Mouse (Mus musculus): ENCODE data around the gene Cluh. TPM values are rescaled to one million over a fixed set of nuclear protein-coding genes. Genes with fewer than 3 reads are reported as not detected.

Gene Cluh
- polyA plus RNA-seq, 1 experiment, result 71.5 TPM

DNA sequence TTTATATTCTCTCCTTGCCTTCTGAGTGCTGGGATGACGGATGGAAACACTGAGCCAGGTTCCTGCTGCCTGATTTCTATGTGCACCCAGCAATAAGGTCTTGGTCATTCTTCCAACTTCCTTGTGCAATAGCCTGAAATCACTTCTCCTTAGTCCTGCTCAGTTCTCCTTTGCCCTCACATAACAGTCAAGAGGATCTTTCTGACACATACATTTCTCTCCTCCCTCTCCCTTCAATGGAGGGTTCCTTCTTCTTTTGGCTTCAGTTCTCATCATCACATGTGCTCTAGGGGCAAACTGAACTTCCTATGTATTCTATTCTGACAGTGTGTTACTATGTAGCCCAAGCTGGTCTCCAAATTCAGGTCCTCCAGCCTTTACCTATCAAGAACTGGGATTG lies 1.3 kb upstream of the Cluh start:
- DNase-seq (ENCODE audit: low read depth), result no peak

DNA sequence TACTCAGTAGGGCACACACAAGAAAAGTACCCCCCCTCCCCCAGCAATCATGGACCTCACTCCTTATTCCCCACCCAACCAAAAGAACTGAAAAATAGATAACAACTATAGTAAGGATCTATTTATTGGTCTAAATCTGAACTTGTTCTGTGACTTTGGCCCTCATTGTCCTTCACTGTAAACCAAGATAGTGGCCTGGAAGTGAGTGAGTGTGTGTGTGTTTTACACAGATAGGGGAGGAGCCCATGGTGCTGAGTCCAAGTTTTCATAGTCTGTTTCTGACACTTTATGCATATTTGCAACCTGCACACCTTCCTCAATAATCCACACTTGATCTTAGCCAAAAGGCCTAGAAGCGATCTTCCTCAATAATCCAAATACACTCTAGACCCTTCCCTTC lies 619 bp upstream of the Cluh start:
- no peak for DNase-seq (ENCODE audit: low read depth)

DNA sequence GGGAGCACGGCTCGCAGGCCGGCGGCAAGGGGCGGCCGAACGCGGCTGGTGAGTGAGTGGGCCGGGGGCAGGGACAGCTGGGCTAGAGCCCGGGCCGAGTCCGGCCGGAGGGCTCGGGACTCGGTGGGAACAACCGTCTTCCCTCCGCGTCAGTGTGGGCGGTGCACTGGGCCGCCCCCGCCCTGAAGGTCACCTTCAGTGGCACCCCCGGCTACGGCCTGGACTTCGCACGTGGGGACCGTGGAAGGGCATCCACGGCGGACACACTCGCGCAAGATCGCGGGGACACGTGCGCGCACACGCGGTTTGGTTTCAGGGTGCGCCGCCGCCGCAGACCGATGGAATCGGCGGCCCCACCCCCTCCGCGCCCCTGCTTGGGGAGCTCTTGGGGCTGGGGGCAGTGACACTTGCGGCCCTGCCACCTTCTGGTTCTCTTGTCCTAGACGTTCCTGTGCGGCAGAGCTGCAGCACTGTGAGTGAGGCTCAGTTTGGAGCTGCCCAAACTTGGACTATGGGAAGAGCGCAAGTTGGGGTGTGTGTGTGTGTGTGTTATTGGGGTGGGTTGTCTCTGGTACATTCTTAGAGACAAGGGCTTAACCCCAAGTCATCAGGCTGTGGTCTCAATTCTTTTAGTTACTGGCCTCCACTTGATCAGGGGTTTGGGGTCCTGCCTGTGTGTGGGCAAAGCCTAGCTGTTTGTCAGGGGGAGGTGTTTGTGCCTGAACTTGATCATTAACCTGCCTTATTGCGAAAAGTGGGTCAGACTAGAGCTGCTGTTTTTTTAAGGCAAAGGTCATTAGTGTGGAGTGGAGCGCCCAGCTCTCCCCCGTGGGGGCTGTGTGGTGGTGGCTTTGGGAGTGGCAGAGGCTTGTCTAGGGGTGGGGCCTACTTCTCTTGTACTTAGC lies 604 bp downstream of the Cluh start:
- no peak for DNase-seq (ENCODE audit: low read depth)

DNA sequence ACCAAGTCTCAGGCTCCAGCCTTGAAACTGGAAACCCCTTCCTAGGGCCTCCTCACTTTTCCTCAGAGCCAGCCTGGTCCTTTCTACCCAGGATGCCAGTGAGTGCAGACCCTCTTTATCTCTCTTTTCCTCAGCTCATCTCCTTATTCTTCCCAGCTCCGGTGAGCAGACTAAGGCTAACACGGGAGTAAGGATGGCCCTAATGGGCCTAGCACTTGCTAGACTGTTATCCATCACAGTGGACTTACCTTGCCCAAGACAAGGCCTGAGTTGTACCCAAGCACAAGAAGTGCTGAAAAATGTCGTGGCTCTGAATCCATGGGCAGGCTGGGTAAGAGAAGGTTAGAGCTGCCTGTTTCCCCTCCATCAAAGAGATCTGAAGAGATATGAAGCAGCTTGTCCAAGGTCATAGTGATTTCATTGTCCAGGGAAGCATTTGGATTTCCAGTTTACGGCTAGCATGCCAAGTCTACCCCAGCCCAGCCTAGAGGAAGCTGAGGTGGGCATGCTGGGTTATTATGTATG lies 1.3 kb downstream of the Cluh start:
- no peak for DNase-seq (ENCODE audit: low read depth)

DNA sequence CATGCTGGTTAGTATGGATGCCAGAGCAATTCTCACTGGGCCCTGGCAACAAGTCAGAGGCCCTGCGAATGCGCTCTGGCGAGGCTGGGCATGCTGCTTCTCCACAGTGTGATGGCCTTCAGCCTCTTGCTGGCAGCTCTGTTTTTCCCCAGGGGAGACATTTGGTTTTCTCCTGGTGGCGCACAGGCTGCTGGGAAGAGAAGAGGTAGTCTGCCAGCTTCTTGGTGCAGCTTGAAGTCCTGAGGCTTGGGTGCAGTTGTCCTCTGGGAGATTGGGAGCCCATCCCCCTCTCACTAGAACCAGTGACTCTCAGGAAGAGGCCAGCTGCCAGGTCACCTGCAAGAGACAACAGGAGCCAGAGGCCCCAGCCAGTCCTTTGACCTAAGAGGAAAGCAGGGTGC lies 3.5 kb downstream of the Cluh start:
- DNase-seq (ENCODE audit: low read depth), result no peak

DNA sequence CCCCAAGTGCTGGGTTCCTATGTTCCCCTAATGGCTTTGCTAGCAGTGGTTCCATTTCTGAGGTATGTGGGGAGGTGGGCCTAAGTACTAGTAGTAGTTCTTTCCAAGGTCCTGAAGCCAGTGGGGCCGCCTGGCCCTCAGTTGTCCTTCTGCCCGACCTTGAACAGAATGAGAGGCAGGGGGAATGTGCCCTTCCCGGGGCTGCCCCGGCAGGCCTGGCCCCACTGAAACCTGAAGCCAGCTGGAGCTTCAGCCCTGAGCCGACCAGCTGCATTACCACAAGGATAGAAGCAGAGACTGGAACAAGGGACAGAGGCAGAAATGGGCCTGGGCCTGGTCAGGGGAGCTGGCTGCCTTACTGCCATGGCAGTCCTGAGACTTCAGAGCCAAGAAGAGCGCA lies 4.1 kb downstream of the Cluh start:
- DNase-seq (ENCODE audit: low read depth), result no peak

DNA sequence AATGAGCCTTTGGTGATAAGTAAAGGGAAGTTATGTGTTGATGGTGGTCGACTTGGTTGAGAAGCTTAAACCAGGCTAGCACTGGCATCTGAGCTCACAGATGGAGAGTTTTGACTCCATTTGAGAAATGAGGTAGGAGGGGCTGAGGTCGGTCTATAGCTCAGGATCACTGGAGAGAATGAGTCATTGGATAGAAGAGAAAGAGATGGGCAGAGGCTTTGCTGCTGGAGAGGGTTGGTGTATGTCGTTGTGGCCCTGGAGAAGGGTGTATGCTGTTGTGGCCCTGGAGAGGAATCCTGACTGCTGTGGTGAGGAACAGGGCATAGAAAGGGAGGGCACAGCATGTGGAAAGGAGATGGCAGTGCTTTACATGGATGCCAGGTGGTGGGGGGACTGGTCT lies 6.6 kb downstream of the Cluh start:
- no peak for DNase-seq (ENCODE audit: low read depth)

DNA sequence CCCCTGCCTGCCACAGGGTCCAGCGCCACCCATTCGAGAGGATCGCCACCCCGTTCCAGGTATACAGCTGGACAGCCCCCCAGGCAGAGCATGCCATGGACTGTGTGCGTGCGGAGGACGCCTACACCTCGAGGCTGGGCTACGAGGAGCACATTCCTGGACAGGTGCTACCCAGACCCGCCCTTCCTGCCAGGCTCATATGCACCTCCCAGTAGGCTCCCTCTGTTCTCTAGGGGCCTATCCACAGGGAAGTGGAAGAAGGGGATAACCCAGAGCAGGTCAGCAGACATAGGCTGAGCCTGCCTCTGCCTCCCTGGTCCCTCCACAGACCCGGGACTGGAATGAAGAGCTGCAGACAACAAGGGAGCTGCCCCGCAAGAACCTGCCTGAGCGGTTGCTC lies 11.0 kb downstream of the Cluh start:
- DNase-seq (ENCODE audit: low read depth), result no peak

DNA sequence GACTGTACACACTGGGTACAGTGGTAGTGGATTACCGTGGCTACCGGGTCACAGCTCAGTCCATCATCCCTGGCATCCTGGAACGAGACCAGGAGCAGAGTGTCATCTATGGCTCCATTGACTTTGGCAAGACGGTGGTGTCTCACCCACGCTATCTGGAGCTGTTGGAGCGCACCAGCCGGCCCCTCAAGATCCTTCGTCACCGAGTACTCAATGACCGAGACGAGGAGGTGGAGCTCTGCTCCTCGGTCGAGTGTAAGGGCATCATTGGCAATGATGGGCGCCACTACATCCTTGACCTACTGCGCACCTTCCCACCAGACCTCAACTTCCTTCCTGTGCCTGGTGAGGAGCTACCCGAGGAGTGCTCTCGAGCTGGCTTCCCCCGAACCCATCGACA lies 12.3 kb downstream of the Cluh start:
- no peak for DNase-seq (ENCODE audit: low read depth)

DNA sequence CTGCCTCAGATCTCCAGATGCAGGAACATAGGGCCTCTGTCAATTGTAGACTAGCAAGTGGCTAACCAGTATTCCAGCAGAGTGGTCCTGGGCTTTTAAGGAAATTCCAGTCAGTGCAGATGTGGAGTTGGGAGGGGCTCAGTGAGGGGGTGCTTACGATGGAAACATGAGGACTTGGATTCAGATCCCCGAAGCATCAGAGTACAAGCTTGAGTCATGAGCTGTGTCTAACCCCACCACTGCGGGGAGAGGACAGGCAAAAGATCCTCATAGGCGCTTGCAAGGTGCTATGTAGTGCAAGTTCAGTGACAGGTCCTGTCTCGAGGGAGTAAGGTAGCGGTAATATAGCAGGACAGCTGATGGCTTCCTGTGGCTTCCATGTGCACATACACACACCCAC lies 12.9 kb downstream of the Cluh start:
- DNase-seq (ENCODE audit: low read depth), result no peak

DNA sequence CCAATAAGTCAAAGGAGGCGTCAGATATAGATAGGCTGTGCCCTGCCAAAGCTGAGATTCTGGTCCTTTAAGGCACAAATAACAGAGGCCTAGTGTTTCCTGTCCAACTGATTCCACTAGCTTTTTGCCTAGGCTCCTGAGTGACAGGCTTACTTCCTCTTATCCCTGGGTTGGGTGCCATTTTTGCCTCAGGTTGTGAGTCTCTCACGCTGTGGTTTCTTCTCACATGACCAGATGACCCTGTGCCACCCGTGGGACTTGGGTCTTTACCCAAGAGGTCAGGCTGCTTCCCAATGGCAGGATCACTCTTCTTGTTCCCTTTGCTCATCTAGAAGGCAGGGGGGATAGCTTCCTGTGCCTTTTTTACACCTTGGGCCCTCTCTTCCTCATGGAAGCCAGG lies 15.0 kb downstream of the Cluh start:
- DNase-seq (ENCODE audit: low read depth), result no peak

DNA sequence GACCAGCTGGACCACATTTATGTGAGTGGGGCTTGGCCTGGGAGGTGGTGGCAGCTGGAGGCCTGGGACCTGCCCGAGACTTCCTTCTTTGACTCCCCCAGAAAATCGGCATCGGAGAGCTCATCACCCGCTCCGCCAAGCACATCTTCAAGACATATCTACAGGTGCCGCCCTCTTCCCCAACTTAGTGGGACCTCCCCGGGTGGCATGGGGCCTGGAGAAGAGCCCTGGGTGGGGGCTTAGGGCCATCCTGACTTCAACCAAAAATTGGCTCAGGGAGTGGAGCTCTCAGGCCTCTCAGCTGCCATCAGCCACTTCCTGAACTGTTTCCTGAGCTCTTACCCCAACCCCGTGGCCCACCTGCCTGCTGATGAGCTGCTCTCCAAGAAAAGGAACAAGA lies 15.6 kb downstream of the Cluh start:
- no peak for DNase-seq (ENCODE audit: low read depth)

DNA sequence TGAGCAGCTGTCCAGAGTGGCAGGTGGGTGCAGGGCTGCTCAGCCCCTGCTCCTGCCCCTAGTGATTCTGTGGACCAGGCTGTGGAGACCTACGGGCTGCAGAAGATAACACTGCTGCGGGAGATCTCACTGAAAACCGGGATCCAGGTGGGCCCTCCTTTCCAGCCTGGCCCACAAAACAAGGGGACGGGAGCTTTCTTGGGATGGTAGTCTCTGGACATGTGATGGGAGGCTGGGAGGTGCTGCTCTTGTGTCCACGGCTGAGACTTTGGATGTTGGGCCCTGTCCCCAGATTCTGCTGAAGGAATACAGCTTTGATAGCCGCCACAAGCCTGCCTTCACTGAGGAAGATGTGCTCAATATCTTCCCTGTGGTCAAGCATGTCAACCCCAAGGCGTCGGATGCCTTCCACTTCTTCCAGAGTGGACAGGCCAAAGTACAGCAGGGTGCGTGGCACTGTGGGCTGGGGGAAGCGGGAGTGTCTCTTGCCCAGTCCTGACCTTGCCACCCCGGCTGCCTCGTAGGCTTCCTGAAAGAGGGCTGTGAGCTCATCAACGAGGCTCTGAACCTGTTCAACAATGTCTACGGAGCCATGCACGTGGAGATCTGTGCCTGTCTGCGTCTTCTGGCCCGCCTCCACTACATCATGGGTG lies 16.5 kb downstream of the Cluh start:
- DNase-seq (ENCODE audit: low read depth), result no peak

DNA sequence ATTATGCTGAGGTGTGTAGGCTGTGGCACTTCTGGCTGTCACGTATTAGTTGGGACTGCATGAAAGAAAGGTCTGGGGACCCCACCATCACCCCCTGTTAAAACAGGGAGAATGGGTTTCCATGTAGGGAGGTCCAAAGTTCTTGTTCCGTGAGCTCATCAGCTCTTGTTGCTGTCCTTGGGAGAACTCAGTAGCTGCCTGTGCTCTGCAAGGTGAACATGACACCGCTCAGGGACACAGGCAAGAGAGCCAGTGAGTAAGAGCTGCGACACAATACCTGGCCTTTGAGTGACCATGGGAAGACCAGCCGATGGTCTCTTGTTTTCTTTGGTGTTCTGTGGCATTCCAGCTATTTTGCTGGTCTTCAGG lies 17.0 kb downstream of the Cluh start:
- DNase-seq (ENCODE audit: low read depth), result no peak

DNA sequence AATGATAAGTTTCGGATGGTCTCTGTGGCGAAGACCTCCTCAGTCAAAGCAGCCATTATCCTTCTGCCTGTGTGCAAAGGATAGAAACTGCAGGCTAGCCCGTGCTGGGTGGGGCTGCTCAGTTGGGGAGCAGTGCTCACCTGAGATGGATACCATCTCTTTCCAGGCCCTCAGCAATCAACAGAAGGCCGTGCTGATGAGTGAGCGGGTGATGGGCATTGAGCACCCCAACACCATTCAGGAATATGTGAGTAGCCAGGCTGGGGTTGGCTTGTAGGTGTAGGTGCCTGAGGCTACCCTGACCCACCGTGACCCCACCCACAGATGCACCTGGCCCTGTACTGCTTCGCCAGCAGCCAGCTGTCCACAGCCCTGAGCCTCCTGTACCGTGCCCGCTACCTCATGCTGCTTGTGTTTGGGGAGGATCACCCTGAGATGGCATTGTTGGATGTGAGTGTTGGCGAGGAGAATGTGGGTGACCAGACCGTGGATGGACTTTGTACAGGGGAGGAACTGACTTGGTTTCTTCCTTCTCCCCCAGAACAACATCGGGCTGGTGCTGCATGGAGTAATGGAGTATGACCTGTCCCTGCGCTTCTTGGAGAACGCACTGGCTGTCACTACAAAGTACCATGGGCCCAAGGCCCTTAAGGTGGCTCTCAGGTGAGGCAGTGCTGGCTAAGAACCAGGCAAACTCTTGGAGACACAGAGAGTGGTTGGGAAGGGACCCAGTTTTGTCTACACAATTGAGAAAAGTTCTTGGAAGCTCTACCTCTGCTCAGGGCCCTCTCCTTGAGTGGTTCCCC lies 17.7 kb downstream of the Cluh start:
- no peak for DNase-seq (ENCODE audit: low read depth)

DNA sequence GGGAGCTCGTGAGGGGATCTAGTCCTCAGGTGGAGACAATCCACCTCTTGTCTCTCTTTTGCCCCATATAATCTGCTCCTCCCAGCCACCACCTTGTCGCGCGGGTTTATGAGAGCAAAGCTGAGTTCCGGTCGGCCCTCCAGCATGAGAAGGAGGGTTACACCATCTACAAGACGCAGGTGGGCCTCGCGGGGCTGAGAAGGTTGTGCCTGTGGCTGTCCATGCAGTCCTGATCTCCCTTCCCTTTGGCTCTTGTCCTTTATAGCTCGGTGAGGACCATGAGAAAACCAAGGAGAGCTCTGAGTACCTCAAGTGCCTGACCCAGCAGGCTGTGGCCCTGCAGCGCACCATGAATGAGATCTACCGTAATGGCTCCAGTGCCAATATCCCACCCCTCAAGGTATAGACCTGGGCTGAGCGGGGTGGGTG lies 18.3 kb downstream of the Cluh start:
- no peak for DNase-seq (ENCODE audit: low read depth)

DNA sequence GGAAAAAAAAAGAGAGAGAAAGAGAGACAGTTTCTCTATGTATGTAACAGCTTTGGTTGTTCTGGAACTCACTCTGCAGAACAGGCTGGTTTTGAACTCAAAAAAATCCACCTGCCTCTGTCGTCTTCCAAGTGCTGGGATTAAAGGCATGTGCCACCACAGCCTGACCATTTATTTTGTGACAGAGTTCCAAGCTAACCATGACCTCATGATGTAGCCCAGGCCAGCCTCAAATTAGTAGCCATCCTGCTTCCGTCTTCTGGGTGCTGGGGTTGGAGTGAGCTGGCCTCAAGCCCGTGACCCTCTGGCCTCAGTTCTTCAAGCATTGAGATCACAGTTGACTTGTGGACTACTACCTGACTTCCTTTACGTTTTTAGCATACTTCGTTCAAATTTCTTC lies 19.2 kb downstream of the Cluh start:
- no peak for DNase-seq (ENCODE audit: low read depth)

DNA sequence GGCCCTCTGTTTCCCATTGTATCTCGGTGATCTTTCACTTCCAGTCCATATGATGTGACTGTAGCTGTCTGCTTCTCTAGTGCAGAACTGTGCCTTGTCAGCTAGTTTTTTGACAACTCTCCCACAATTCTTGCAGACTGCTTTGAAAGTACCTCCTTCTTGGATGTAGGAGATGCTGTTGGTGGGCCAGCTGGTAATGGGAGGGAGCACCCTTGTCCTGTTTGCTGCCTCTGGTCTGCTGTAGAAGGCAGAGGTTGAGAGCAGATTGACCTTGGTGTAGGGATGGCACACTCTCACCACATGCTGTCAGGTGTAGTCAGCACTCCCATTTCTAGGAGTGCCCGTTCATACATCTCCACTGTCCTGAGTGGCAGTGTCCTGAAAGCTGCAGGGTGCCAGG lies 19.7 kb downstream of the Cluh start:
- DNase-seq (ENCODE audit: low read depth), result no peak

DNA sequence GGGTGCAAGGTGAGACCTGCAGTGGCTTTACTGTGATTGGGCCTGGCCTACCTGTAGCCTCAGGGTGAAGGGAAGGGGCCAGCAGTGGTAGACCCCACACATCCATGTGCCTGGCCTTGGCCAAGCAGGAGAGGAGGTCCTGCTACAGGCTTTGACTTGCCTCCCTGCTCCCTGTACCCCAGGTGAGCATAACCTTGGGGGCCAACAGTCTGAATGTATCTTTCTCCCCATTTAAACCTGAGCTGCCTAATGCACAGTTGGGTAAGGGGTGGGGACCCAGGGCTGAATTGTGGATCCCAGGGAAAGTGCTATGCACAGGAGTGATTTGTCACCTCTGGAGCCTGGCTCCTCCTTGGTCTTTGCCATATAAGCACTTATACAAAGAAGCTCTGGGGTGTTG lies 20.9 kb downstream of the Cluh start:
- no peak for DNase-seq (ENCODE audit: low read depth)

DNA sequence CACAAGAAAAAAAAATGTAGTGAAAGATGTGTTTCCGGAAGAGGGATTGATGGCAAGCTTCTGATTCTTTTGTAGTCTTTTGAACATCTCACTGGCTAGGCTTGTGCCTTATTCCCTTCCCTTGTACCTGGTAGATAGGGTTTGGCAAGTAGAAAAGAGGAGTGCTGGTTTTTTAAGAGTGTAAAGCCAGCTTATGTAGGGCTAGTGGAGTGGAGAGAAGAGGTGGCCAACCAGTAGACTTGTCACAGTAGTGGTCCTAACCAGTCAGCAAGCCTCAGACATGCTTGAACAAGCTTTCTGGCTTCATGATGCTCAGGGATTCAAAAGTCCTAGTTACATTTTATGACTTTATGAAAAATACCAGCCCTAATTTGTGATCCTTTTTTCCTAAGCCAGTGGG lies 21.7 kb downstream of the Cluh start:
- no peak for DNase-seq (ENCODE audit: low read depth)

DNA sequence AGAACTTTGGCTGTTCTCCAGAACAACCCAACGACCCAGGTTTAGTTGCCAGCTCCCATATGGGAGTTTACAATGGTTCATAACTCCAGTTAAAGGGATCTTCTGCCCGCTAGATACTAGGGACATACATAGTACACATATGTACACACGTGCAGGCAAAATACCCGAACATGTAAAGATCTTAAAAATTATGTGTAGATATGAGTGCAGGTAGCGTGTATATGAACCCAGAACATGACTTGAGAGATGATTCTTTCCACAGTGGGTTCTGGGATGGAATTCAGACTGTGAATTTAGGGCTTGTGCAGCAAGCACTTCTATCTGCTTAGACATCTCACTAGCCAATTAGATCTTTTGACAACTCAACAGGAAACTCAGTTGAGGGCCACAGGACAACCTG lies 22.5 kb downstream of the Cluh start:
- no peak for DNase-seq (ENCODE audit: low read depth)

DNA sequence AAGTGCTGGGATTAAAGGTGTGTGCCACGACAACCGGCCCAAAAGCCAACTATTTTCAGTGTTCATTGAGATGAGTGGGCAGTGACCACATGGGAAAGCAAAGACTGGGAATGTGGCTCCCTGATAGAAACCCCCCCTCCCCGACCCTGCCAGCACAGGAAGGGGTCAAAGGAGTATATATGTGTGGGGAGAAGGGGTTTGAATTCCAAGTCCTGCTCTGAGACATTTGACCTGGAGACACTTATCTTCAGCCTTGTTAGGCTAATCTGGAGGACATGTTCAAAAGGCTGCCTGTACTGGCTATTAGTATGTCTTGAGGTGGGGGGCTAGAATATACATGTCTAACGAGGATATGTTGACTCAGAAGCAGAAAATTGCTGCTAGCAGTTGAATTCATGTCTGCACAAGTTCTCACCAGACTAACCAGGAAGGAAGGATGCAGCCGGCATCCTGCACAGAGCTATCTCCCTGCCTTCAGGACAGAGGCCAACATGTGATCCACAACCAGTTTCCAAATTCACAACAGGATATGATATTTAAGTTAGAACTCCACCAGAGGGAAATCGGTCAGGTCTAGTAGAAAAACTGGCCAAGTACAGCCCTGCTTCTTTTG lies 23.7 kb downstream of the Cluh start:
- no peak for DNase-seq (ENCODE audit: low read depth)

Data from gonadal fat pad, adult 2 months (tissue).